Mouse (Mus musculus) left cerebral cortex, adult 18-20 months (tissue): ENCODE data around the gene Nmnat3. TPM values are rescaled to one million over a fixed set of nuclear protein-coding genes. Genes with fewer than 3 reads are reported as not detected.

Experiments used
- total RNA-seq, 2 experiments: library from RNA; stranded (reverse); gene quantifications; 2 replicates each; pipeline ENCODE4 v1.2.3; 2021

The Nmnat3 gene
- total RNA-seq, 2 experiments from 2014 or later, result 1.7 to 2.3 TPM

Other genes starting within 250 kb of the Nmnat3 start
- 1 to 10 TPM; 6.7 to 7.2 TPM for gene Rbp1, start 135.5 kb downstream of the Nmnat3 start, total RNA-seq
- not detected for gene Rbp2, start 198.7 kb downstream of the Nmnat3 start, total RNA-seq